Comparison of ENCODE assay signal across 8 mouse cellular contexts in genomic region chr6:34230768-34231381, GRCm38 (mm10). TPM values are rescaled to one million over a fixed set of nuclear protein-coding genes. Genes with fewer than 3 reads are reported as not detected.
DNase-seq lines count a peak whose midpoint lies in the region; ATAC-seq and TF ChIP-seq lines count a peak whose summit lies in the region.
"Had no signal": no experiment of that assay in that cellular context is flagged by ENCODE, and none has a peak within 500 bp of the region (broad histone marks: within the 10 kb centered on the region; RNA-seq: fewer than 3 reads in every experiment).

No protein-coding gene starts in this region.

- no peaks in the 10 kb centered on the region for H3K36me3 ChIP-seq in embryonic facial prominence, embryonic 14.5 days (ENCODE audit: control insufficient read depth, insufficient read depth, low read length)
- no peaks in the 10 kb centered on the region for H3K36me3 ChIP-seq in limb, embryonic 10.5 days
- H3K36me3 ChIP-seq in neural tube, embryonic 15.5 days: no peaks in the 10 kb centered on the region
- H3K36me3 ChIP-seq: hindbrain, embryonic 15.5 days had no signal

- no peaks in the 10 kb centered on the region for H3K27me3 ChIP-seq in embryonic facial prominence, embryonic 14.5 days (replicated peaks; ENCODE audit: control insufficient read depth, insufficient read depth, low read length)
- peaks cover 6% of the 10 kb centered on the region; the same call in 1 of the 2 replicates for H3K27me3 ChIP-seq in limb, embryonic 10.5 days (ENCODE audit: low read depth, poor library complexity, severe bottlenecking)
- no peaks in the 10 kb centered on the region for H3K27me3 ChIP-seq in neural tube, embryonic 15.5 days (replicated peaks)
- H3K27me3 ChIP-seq: hindbrain, embryonic 15.5 days had no signal

- 0 out of 2 replicates have a peak, but pooled peaks have one; percentile 44 for ATAC-seq in embryonic facial prominence, embryonic 14.5 days (ENCODE audit: low read depth)
- ATAC-seq in neural tube, embryonic 15.5 days (ENCODE audit: low FRiP score): peak; percentile 52; the same call in 1 of the 2 replicates

- H3K4me1 ChIP-seq in bone marrow macrophage, adult 2 months (ENCODE audit: control insufficient read depth, insufficient read depth, low read length): peaks cover 25% of the 10 kb centered on the region
- no peaks in the 10 kb centered on the region for H3K4me1 ChIP-seq in embryonic facial prominence, embryonic 14.5 days (ENCODE audit: control insufficient read depth, insufficient read depth, low read length)
- H3K4me1 ChIP-seq in limb, embryonic 10.5 days: peaks cover 4% of the 10 kb centered on the region; the same call in 1 of the 2 replicates
- H3K4me1 ChIP-seq in neural tube, embryonic 15.5 days: peaks cover 13% of the 10 kb centered on the region

- no peak for TF ChIP-seq POLR2A in bone marrow macrophage, adult 2 months (IDR thresholded peaks at IDR 0.05; ENCODE audit: borderline replicate concordance, low read depth, low read length)

- H3K27ac ChIP-seq in bone marrow macrophage, adult 2 months (ENCODE audit: insufficient read depth, low read depth, low read length): no peak overlapping the region
- no peak overlapping the region for H3K27ac ChIP-seq in embryonic facial prominence, embryonic 14.5 days (replicated peaks; ENCODE audit: low read depth, low read length)
- no peak overlapping the region for H3K27ac ChIP-seq in limb, embryonic 10.5 days
- H3K27ac ChIP-seq in neural tube, embryonic 15.5 days (replicated peaks): peak overlapping the region; percentile 11; the same call in 1 of the 2 replicates
- H3K27ac ChIP-seq: hindbrain, embryonic 15.5 days had no signal

- no peak overlapping the region for H3K4me2 ChIP-seq in embryonic facial prominence, embryonic 14.5 days (ENCODE audit: low read depth, low read length)
- peak overlapping the region; percentile 26; the same call in 1 of the 2 replicates for H3K4me2 ChIP-seq in neural tube, embryonic 15.5 days
- H3K4me2 ChIP-seq: hindbrain, embryonic 15.5 days had no signal

- H3K9me3 ChIP-seq in embryonic facial prominence, embryonic 14.5 days (ENCODE audit: control insufficient read depth, low read length): no peaks in the 10 kb centered on the region
- H3K9me3 ChIP-seq in limb, embryonic 10.5 days (replicated peaks): no peaks in the 10 kb centered on the region
- H3K9me3 ChIP-seq in neural tube, embryonic 15.5 days (replicated peaks): no peaks in the 10 kb centered on the region
- H3K9me3 ChIP-seq: hindbrain, embryonic 15.5 days had no signal

- H3K4me3 ChIP-seq in bone marrow macrophage, adult 2 months (ENCODE audit: insufficient read depth, low read length): no peak overlapping the region
- H3K4me3 ChIP-seq in embryonic facial prominence, embryonic 14.5 days (ENCODE audit: low read depth, low read length): no peak overlapping the region
- no peak overlapping the region for H3K4me3 ChIP-seq in limb, embryonic 10.5 days
- no peak overlapping the region for H3K4me3 ChIP-seq in neural tube, embryonic 15.5 days (replicated peaks)
- H3K4me3 ChIP-seq: hindbrain, embryonic 15.5 days had no signal

- H3K9ac ChIP-seq in embryonic facial prominence, embryonic 14.5 days (ENCODE audit: low read depth, low read length): no peak overlapping the region
- H3K9ac ChIP-seq in neural tube, embryonic 15.5 days (replicated peaks): no peak overlapping the region
- H3K9ac ChIP-seq: hindbrain, embryonic 15.5 days had no signal

- peak; percentile 19 for DNase-seq in 3134 (ENCODE audit: extremely low read depth, insufficient read length, low spot score)
- DNase-seq in 416B (ENCODE audit: low read depth): peak; percentile 63
- DNase-seq in embryonic facial prominence, embryonic 14.5 days (ENCODE audit: low spot score): peak; percentile 55
- peak; percentile 22 to 58 for DNase-seq in kidney, adult 8-10 months
- DNase-seq in limb, embryonic 10.5 days (ENCODE audit: low spot score): peak; percentile 60

- 29% methylated on average over 13 of the region's 13 CpGs for WGBS in embryonic facial prominence, embryonic 14.5 days
- WGBS in limb, embryonic 10.5 days: 41% methylated on average over 13 of the region's 13 CpGs
- WGBS in neural tube, embryonic 15.5 days: 23% methylated on average over 13 of the region's 13 CpGs

- TF ChIP-seq CTCF in bone marrow macrophage, adult 2 months (IDR thresholded peaks at IDR 0.05; ENCODE audit: low read depth, low read length): peak; percentile 26; the same call in 1 of the 2 replicates

RNA-seq across cellular contexts. Expression of gene Slc35b4, which starts 54.0 kb away (rescaled TPM):
- polyA plus RNA-seq in bone marrow macrophage, adult 2 months (2012; ENCODE audit: insufficient read depth, insufficient read length, missing spikeins): 35.2 and 39.4 TPM in 2 replicates
- polyA plus RNA-seq in embryonic facial prominence, embryonic 14.5 days (2014; fragmentation: Nextera tagmentation; extraction: Ambion mirVana): 54.1 and 56.6 TPM in 2 replicates
- 37.9 and 40.1 TPM in 2 replicates for polyA plus RNA-seq in limb, embryonic 10.5 days (2016; fragmentation: Nextera tagmentation; extraction: Ambion mirVana)
- 39.4 and 47.8 TPM in 2 replicates for polyA plus RNA-seq in neural tube, embryonic 15.5 days (2015; fragmentation: Nextera tagmentation; extraction: Ambion mirVana)
